Mouse (Mus musculus) testis, postnatal 14 days (tissue): ENCODE measurements around the gene Pecam1.
A peak's percentile ranks its signal among the peaks of the same experiment; 100 is the strongest.
"Not testable (repeated sequence)": the region's sequence is repeated elsewhere in the genome, so short reads cannot be mapped to it uniquely, and the experiment has no call there.

Experiments used
- DNase-seq: peaks from one replicate; pipeline ENCODE4 v3.0.0; 2021; ENCODE audit warnings: low spot score

Pecam1 gene

GRCm38 (mm10) chr11:106770195-106770974 is 20.0 kb upstream of the Pecam1 start:
- DNase-seq, result no peak

GRCm38 (mm10) chr11:106767516-106767915 is 17.1 kb upstream of the Pecam1 start:
- DNase-seq, result no peak

GRCm38 (mm10) chr11:106766611-106767162 is 16.3 kb upstream of the Pecam1 start:
- DNase-seq, result no peak

DNA sequence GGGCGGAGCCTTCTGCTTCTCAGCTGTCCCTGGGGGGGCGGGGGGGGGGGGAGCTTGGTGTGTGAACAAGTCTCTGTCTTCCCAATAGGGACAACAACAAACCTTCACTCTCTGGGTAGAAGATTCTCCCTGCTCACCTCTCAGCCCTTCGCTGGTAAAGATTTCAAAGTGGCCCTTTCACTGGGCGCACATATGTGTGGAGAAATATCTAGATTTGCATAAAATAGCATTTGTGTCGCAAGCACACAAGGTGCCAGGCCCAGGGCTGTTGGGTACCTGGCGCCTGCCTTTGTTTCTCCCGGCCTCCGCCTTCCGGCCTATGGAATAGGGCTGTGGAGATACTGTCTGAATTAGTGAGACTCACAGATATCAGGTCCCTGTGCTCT is 12.4 kb upstream of the Pecam1 start:
- no peak for DNase-seq

GRCm38 (mm10) chr11:106762139-106762799 is 11.8 kb upstream of the Pecam1 start:
- peak; percentile 29 for DNase-seq

DNA sequence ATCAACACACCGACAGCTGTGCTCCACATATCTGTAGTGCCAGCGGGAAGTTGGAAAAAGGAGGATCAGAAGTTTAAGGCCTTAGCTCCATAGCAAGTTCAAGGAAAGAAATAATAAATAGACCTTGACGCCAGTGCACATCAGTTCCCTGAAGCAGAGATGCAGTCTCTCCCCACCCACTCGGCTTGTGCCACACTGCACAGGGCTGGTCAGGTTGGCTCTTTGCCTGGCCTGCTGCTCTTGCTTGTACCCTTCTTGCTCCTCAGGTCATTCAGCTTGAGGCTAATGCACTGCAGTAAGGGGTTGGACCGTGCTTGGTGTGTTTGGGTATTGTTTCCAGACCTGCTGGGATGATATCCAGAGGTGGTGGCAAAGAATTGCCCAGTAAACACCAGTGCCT is 10.1 kb upstream of the Pecam1 start:
- no peak for DNase-seq

- DNase-seq, result no peak
These were observed 8.6 kb upstream of the Pecam1 start for GRCm38 (mm10) chr11:106759028-106759427.

- DNase-seq, result peak; percentile 46
These were observed 5.2 kb upstream of the Pecam1 start for GRCm38 (mm10) chr11:106755583-106755982.

DNA sequence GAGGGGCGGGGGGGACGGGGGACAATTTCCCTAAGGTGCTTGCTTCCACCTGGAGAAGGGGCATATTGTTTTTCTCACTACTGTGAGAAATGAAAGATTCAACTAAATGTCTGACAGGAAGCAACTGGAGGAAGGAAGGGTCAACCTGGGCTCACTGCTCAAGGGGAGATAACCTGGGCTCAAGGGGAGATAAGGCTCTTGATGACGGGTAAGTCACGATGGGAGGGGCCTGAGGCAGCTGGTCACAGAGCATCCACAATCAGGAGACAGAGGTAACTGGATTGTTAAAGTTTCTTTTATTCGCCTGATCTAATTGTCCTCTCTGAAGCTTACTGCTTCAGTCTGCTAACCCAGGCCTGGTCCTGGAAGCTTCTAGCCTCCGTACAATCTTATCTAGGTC is 2.9 kb upstream of the Pecam1 start:
- no peak for DNase-seq

DNA sequence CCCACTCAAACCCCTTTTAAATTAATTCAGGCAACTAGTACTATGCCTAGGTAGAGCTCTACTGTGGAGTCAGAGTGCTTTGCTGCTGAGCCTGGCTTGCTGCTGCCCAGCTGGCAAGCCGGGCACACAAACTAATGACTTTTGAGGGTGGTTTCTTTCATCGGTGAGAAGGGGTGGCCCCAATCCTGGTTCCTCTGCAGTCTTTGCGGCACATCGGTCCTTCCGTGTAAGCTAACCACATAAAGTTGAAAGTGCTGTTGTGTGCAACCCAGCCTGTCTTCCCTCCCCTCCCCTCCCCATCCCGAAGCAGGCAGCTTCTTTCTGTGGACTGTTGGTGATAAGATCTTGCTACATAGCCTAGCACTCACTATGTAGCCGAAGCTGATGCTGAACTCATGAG is 1.7 kb upstream of the Pecam1 start:
- no peak for DNase-seq

- no peak for DNase-seq
These were observed 901 bp upstream of the Pecam1 start, which contains the start of gene Milr1 for GRCm38 (mm10) chr11:106751039-106752018. Milr1 (plus strand) TSS chr11:106751226.

DNA sequence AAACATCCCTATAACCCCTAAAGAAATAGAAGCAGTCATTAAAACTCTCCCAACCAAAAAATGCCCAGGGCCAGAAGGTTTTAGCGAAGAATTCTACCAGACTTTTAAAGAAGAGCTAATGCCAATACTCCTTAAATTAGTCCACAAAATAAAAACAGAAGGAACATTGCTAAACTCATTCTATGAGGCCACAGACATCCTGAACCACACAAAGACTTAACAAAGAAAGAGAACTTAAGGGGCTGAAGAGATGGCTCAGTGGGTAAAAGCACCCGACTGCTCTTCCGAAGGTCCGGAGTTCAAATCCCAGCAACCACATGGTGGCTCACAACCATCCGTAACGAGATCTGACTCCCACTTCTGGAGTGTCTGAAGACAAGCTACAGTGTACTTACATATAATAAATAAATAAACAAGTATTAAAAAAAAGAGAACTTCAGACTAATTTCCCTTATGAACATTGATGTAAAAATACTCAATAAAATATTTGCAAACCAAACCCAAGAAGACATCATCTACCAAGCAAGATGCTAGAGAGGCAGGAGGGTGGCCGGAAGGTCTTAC is 789 bp downstream of the Pecam1 start:
- not testable (repeated sequence) for DNase-seq

- no peak for DNase-seq
These were observed 5.5 kb downstream of the Pecam1 start for GRCm38 (mm10) chr11:106744949-106745348.

- DNase-seq, result no peak
These were observed 8.0 kb downstream of the Pecam1 start for GRCm38 (mm10) chr11:106742388-106742841.

- no peak for DNase-seq
These were observed 8.6 kb downstream of the Pecam1 start for GRCm38 (mm10) chr11:106741826-106742225.

GRCm38 (mm10) chr11:106741232-106741631 is 9.2 kb downstream of the Pecam1 start:
- no peak for DNase-seq

GRCm38 (mm10) chr11:106740724-106741123 is 9.7 kb downstream of the Pecam1 start:
- DNase-seq, result not testable (repeated sequence)

DNA sequence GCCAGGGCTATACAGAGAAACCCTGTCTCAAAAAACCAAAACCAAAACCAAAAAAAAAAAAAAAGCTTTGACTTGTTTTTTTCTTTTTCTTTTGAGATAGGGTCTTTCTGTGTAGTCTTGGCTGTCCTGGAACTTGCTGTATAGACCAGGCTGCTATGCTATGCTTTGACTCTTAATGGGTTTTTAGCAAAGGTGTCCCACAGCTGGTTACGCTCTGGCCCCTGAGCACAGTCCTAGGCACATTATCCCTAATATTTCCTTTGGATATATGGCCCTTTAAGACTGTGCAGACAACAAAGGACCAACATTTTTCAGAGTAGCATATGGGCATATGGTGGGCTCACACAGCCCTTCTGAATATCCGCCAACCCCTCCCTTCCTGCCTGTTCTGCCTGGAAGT is 11.3 kb downstream of the Pecam1 start:
- DNase-seq, result no peak

DNA sequence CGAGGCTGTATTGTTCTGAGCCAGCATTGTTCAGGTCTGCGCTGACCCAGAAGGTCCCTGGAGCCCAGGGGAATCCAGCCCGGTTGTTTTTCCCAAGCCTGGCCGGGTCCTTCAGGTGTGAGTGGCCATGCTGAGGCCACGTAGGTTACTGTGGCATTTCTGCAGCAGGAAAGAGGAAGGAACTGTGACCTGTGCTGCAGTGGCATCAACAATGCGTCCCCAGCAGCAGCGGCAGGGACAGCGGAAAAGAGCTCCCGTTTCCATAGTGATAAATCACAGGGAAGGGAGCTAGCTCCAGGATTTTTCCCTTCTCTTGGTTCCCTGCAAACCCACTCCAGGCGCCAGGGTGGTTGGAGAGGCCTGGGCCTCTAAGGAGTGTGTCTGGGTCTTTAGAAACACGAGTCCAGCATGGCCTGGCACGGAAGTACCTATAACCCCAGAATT is 13.2 kb downstream of the Pecam1 start:
- DNase-seq, result no peak

- no peak for DNase-seq
These were observed 13.8 kb downstream of the Pecam1 start for GRCm38 (mm10) chr11:106736614-106737013.

DNA sequence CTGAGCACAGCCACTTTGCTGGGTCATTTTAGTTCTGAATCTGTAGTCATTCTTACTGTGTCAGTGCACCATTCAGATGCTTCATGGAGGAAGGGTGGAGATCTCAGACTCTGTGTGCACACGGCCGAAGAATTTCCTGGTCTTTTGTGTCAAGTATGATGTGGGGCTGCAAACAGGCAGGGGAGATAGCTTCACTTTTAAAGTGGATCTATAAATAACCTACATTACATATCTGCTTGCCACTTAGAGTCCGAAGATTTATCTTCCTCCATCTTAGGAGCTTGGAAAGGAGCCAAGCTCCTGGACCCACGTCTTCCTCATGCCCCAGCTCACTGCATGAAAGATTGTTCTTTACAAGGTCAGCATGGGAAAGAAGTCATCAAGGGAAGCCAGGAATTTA is 19.7 kb downstream of the Pecam1 start:
- DNase-seq, result no peak

DNA sequence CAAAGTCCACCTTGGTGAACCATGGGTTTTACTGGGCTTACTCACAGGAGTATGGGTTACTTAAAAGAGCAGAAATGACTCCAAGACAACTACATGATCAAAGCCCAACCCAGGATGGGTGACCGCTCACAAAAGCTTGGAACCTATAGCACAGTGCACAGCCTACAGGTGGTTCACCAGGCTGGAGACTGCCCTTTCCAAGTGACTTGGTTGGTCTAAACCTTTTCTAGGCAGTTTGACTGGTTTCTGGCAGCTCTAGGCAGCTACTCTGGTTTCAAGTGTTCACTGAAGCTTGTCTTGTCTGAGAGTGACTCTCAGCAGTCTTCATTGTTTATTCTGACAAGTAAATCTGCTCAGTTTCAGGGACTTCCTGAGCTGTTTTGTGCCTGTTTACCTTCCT is 20.8 kb downstream of the Pecam1 start:
- no peak for DNase-seq
